Mouse (Mus musculus) G1E (cell line): ENCODE data around the gene Slc1a7. TPM values are rescaled to one million over a fixed set of nuclear protein-coding genes. Genes with fewer than 3 reads are reported as not detected.

Experiments
- ATAC-seq: 2 replicates; pipeline ENCODE4 v1.8.0; 2016; ENCODE audit warnings: mild to moderate bottlenecking; ENCODE audit not compliant: insufficient number of reproducible peaks, poor library complexity, low FRiP score, severe bottlenecking; ENCODE audit errors: extremely low read depth
- DNase-seq: peaks from one replicate; pipeline ENCODE4 v3.0.0; 2012; ENCODE audit warnings: low spot score
- H3K27me3 ChIP-seq: 2 replicates; pipeline ENCODE4 v1.6.1; 2012; ENCODE audit warnings: mild to moderate bottlenecking, low read length, inconsistent platforms; ENCODE audit not compliant: insufficient read depth
- H3K36me3 ChIP-seq: replicated peaks from 2 replicates; pipeline ENCODE3; 2012; ENCODE audit warnings: mild to moderate bottlenecking, inconsistent platforms
- H3K4me1 ChIP-seq: 2 replicates; pipeline ENCODE4 v1.6.1; 2012; ENCODE audit warnings: low read depth, low read length, inconsistent platforms, mixed read lengths; ENCODE audit not compliant: insufficient read depth
- H3K4me3 ChIP-seq: 2 replicates; pipeline ENCODE4 v1.5.1; 2012; ENCODE audit warnings: low read depth, mild to moderate bottlenecking, inconsistent platforms, low read length, moderate library complexity, mixed read lengths
- H3K9me3 ChIP-seq: replicated peaks from 2 replicates; pipeline ENCODE4 v1.6.1; 2012; ENCODE audit warnings: inconsistent platforms
- CTCF ChIP-seq: IDR thresholded peaks from 2 replicates; pipeline ENCODE4 v1.5.1; 2012; ENCODE audit warnings: low read depth, low read length, inconsistent platforms, mixed read lengths
- GATA1 ChIP-seq: IDR thresholded peaks from 2 replicates; pipeline ENCODE4 v1.6.1; 2012; ENCODE audit warnings: borderline replicate concordance, low read length, inconsistent platforms, mixed read lengths
- GATA2 ChIP-seq: IDR thresholded peaks from 2 replicates; pipeline ENCODE4 v1.6.1; 2012; ENCODE audit warnings: low read depth, low read length, inconsistent platforms, borderline replicate concordance
- POLR2AphosphoS5 ChIP-seq: IDR thresholded peaks from 2 replicates; pipeline ENCODE4 v1.6.1; 2012; ENCODE audit warnings: low read depth, low read length, inconsistent platforms; ENCODE audit not compliant: insufficient replicate concordance
- TAL1 ChIP-seq: conservative IDR thresholded peaks from 2 replicates; pipeline ENCODE4 v1.6.1; 2012; ENCODE audit warnings: low read depth, low read length, inconsistent platforms, mixed read lengths
- polyA plus RNA-seq: library from polyadenylated mRNA; stranded (reverse); fragments of >175 nt; gene quantifications from 2 replicates; pipeline ENCODE4 v1.2.3, GENCODE M21; 2012
- total RNA-seq, 2 experiments: library from RNA; stranded (forward) in 1 of 2; stranded (reverse) in 1 of 2; fragments of 200-1000 nt in 1 of 2; fragments of >200 nt in 1 of 2; fragmentation: Nextera tagmentation in 1 of 2; gene quantifications; 2 replicates each; pipeline ENCODE4 v1.2.3; 2014 to 2017

Gene Slc1a7
- total and polyA plus RNA-seq, 3 experiments: 0.11 TPM; not detected in 2

- Histone ChIP-seq H3K9me3 (no peaks in the 10 kb centered on the region), H3K4me3 (no peak overlapping the region), H3K36me3 (no peaks in the 10 kb centered on the region), H3K4me1 (peaks cover 17% of the 10 kb centered on the region), H3K27me3 (peaks cover 20% of the 10 kb centered on the region)
- ATAC-seq (no peak), DNase-seq (no peak)
- TF ChIP-seq POLR2AphosphoS5 (no peak), GATA2 (no peak), TAL1 (no peak), GATA1 (no peak), CTCF (no peak)
Observed at GRCm38 (mm10) chr4:107928269-107928668, 39.9 kb upstream of the Slc1a7 start.

- ATAC-seq: no peak
- DNase-seq: no peak
- H3K4me3 ChIP-seq: no peak overlapping the region
- H3K9me3 ChIP-seq: no peaks in the 10 kb centered on the region
- H3K27me3 ChIP-seq: peaks cover 20% of the 10 kb centered on the region
- peaks cover 17% of the 10 kb centered on the region for H3K4me1 ChIP-seq
- H3K36me3 ChIP-seq: no peaks in the 10 kb centered on the region
- TF ChIP-seq TAL1 (no peak), GATA1 (no peak), CTCF (no peak), GATA2 (no peak), POLR2AphosphoS5 (no peak)
Observed at GRCm38 (mm10) chr4:107928726-107929125, 39.4 kb upstream of the Slc1a7 start.

GRCm38 (mm10) chr4:107931453-107931852, 36.7 kb upstream of the Slc1a7 start:
- H3K4me1 ChIP-seq: peaks cover 17% of the 10 kb centered on the region
- TF ChIP-seq GATA2 (no peak), POLR2AphosphoS5 (no peak), GATA1 (no peak), CTCF (no peak), TAL1 (no peak)
- DNase-seq: no peak
- H3K4me3 ChIP-seq: no peak overlapping the region
- no peak for ATAC-seq
- peaks cover 17% of the 10 kb centered on the region for H3K27me3 ChIP-seq
- H3K9me3 ChIP-seq: no peaks in the 10 kb centered on the region
- no peaks in the 10 kb centered on the region for H3K36me3 ChIP-seq

- Histone ChIP-seq H3K4me1 (peaks cover 12% of the 10 kb centered on the region), H3K36me3 (no peaks in the 10 kb centered on the region), H3K27me3 (peaks cover 14% of the 10 kb centered on the region), H3K4me3 (no peak overlapping the region), H3K9me3 (no peaks in the 10 kb centered on the region)
- TF ChIP-seq GATA2: no peak
- no peak for TF ChIP-seq GATA1
- TF ChIP-seq TAL1: no peak
- TF ChIP-seq CTCF: no peak
- TF ChIP-seq POLR2AphosphoS5: no peak
- ATAC-seq (no peak), DNase-seq (no peak)
Observed at GRCm38 (mm10) chr4:107933239-107933638, 34.9 kb upstream of the Slc1a7 start.

GRCm38 (mm10) chr4:107935254-107935653, 32.9 kb upstream of the Slc1a7 start:
- Histone ChIP-seq H3K4me3 (no peak overlapping the region), H3K27me3 (peaks cover 16% of the 10 kb centered on the region), H3K9me3 (no peaks in the 10 kb centered on the region), H3K36me3 (no peaks in the 10 kb centered on the region), H3K4me1 (peaks cover 5% of the 10 kb centered on the region; the same call in 1 of the 2 replicates)
- no peak for DNase-seq
- no peak for TF ChIP-seq GATA1
- TF ChIP-seq POLR2AphosphoS5: no peak
- no peak for TF ChIP-seq GATA2
- no peak for TF ChIP-seq CTCF
- no peak for TF ChIP-seq TAL1
- ATAC-seq: no peak

- Histone ChIP-seq H3K4me3 (no peak overlapping the region), H3K4me1 (peaks cover 5% of the 10 kb centered on the region; the same call in 1 of the 2 replicates), H3K9me3 (no peaks in the 10 kb centered on the region), H3K36me3 (no peaks in the 10 kb centered on the region), H3K27me3 (peaks cover 19% of the 10 kb centered on the region)
- ATAC-seq (no peak), DNase-seq (no peak)
- TF ChIP-seq CTCF: no peak; the same call in 1 of the 2 replicates
- no peak for TF ChIP-seq TAL1
- no peak for TF ChIP-seq POLR2AphosphoS5
- TF ChIP-seq GATA1: no peak
- TF ChIP-seq GATA2: no peak
Observed at GRCm38 (mm10) chr4:107937338-107937737, 30.8 kb upstream of the Slc1a7 start.
